Mouse (Mus musculus) MEL-GATA-1-ER (cell line): ENCODE results near the gene Cpsf4l.
"Not testable (repeated sequence)": the region's sequence is repeated elsewhere in the genome, so short reads cannot be mapped to it uniquely, and the experiment has no call there.

Experiments
- DNase-seq: peaks from one replicate; pipeline ENCODE4 v3.0.0-alpha.2; 2012; ENCODE audit warnings: low read depth; ENCODE audit errors: extremely low read depth

Cpsf4l gene

DNA sequence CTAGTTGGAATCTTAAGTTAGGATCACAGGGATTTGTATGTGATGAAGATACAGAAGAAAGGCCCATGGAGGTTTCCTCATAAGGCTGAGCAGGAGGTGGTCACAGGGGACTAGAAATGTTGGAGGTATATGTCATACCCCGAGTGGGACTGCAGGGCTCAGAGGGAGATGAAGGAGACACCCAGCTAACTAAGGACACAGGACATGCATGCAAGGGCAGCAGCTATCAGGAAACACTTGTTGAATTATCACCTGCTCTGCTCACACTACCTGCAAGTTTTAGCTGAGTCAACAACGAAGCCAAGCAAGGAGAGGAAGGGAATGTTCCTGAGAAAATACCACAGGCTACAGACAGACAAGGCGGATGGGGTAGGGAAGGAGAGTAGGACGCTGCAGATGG lies 42.1 kb downstream of the Cpsf4l start:
- DNase-seq = no peak

GRCm38 (mm10) chr11:113667122-113667521 lies 42.7 kb downstream of the Cpsf4l start:
- no peak for DNase-seq

GRCm38 (mm10) chr11:113666648-113667047 lies 43.2 kb downstream of the Cpsf4l start:
- DNase-seq = no peak

GRCm38 (mm10) chr11:113666205-113666604 lies 43.6 kb downstream of the Cpsf4l start:
- no peak for DNase-seq

DNA sequence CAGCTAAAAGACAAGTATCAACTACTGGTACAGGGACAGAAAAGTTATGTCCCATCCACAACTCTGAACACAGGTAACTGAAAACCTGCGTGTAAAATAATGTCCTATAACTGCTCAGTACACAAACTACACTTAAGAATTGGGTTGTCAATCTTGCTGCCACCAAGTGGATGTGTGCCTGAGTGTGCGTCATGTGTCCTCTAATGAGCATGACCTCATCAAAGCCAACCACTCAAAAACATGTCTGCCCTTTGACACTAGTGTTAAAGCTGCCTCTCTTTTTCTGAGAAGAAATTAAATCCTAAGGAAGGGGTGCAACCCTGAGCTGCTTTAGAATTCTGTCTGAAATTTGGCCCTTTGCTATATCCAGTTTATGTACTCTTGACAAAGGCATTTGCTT lies 45.5 kb downstream of the Cpsf4l start:
- DNase-seq = no peak

DNA sequence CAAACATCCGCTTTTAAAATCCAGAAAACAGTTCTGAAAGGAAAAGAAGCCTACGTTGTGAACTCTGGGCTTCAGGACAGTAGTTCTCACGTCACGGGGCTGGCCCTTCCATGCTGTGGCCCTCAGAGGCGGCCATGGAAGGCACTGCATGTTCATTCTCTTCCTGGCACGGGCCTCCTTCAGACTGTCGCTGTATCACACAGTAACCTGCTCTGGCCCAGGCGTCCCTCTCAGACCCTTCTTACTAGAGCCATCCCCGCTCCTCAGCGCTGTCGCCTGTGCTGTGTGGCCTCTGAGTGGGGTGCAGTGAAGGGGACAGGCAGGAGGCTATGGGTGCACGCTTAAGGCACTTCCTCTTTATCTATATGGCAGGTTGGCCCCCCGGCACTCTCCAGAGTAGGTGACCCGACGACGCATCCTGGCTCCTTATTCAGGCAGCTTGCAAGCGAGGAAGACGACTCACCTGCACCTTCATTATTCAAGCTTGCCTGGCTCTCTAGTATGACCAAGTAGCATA lies 47.9 kb downstream of the Cpsf4l start:
- no peak for DNase-seq

GRCm38 (mm10) chr11:113660940-113661339 lies 48.9 kb downstream of the Cpsf4l start:
- DNase-seq = no peak

GRCm38 (mm10) chr11:113660213-113660612 lies 49.6 kb downstream of the Cpsf4l start:
- DNase-seq = not testable (repeated sequence)

DNA sequence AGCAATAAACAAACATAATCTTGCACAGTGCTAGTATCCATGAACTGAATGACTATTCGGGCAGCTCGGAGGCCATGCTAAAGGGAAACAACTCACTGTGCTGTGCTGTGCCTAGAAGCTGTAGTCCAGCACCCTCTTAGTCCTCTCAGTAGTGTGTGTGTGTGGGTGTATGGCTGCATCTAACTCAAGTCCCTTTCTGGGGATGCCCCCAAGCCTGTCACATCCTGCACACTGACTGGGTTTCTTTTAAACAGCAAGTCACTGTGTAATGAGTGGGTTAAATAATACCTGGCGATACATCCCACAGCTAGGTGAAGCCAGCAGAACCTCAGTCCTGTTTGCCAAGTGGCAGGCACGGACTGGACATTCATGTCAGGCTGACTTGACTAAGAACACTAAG lies 51.1 kb downstream of the Cpsf4l start:
- DNase-seq = no peak

GRCm38 (mm10) chr11:113658319-113658718 lies 51.5 kb downstream of the Cpsf4l start:
- DNase-seq = no peak

GRCm38 (mm10) chr11:113657221-113657620 lies 52.6 kb downstream of the Cpsf4l start:
- DNase-seq = no peak

DNA sequence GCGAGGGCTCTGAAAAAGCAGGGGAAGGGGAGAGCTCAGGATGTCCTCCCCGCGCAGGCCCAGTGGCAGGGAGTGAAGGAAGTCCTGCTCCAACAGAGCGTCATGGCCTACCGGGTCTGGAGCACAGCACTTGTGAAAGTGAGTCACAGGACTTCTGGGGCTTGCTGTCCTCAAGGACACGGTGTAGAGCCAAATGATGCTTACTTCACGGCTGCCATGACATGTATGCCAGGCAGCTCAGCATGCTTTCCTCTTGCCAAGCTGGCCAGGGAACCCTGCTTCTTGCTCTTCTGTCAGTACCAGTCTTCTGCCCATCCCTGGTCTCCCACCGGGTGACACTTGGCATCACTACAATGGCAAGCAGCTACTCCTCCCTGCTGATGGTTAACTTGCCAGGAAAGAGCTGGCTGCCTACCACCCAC lies 53.3 kb downstream of the Cpsf4l start:
- DNase-seq = no peak

- DNase-seq = no peak
These were observed 55.1 kb downstream of the Cpsf4l start for GRCm38 (mm10) chr11:113654561-113655270.

DNA sequence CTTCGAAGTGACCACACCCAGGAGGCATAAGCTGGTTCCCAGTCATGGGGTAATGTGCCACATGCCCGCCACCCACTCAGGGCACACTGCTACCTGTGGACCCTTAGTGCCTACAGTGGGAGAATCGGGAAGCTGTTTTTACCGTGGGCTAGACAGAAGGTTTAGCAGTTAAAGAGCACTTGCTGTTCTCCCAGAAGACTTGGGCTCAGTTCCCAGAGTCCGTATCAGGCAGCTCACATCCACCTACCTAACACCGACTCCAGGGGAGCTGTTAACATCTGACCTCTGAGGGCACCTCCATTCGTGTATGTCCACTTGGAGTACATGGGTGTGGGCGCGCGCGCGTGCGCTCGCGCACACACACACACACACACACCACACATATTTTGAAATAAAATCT lies 55.7 kb downstream of the Cpsf4l start:
- DNase-seq = no peak

GRCm38 (mm10) chr11:113652516-113652915 lies 57.3 kb downstream of the Cpsf4l start:
- no peak for DNase-seq

GRCm38 (mm10) chr11:113651907-113652273 lies 57.9 kb downstream of the Cpsf4l start:
- DNase-seq = no peak

DNA sequence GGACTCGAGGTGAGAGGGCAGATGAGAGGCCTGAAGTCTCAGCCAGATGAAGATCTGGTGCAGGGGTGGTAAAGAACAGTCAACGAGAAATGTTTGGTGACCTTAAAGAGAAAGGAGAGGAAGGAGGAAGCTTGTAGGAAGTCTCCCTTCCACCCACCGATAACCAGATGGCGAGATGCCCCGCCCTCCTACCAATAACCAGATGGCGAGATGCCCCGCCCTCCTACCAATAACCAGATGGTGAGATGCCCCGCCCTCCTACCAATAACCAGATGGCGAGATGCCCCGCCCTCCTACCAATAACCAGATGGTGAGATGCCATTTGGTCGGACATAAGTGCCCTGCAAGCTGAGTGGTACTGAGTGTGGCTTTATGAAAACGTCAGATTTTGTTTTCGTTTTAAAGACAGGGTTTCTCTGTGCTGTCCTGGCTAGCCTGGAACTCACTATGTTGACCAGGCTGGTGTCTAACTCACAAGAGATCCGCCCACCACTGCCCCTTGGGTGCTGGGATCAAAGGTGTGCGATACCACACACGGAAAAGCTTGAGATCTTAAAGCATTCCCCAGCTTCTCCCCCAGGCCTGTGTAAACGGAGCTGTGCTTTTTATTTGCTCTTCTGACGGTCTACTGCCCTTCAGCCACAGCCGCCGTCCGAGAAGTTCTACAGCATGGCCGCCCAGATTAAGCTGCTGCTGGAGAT lies 58.5 kb downstream of the Cpsf4l start:
- no peak for DNase-seq

DNA sequence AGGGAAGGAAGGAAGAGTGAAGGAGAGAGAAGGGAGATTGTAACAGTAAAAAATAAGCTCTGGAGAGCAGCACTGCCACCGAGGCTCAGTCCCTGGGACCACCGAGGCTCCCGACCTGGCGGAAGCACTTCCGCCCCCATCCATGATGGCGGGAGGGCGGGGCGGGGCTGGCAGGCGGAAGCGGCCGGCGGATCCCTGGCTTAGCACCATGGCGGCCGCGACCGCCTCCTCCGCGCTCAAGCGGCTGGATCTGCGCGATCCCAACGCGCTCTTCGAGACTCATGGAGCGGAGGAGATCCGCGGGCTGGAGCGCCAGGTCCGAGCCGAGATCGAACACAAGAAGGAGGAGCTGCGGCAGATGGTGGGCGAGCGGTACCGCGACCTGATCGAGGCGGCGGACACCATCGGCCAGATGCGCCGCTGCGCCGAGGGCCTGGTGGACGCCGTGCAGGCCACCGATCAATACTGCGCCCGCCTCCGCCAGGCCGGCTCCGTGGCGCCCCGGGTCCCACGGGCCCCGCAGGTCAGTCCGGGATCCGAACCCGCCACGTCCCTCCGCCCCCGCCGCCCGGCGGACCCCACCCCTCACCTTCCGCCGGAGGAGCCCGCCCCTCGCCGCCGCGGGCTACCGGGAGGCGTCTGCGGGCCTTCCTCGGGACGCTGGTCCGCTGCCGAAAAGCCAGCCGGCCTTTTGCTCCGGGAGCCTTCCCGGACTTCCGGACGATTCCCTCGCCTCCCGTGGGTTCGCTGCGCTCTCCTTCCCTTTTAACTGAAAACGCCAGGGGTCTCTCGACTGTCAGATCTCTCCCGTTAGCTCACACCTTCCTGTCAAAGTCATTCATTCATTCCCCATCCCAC lies 60.2 kb downstream of the Cpsf4l start, which contains the start of gene Slc39a11:
TSS of gene Slc39a11 (minus strand) at position 727 of the 858 bp plus-strand sequence.
- DNase-seq = peak; percentile 31

- no peak for DNase-seq
These were observed 61.0 kb downstream of the Cpsf4l start, which contains the start of gene Cog1 for GRCm38 (mm10) chr11:113648690-113649352. Gene Cog1 (plus strand): TSS chr11:113649169.
